Mouse (Mus musculus) gastrocnemius, postnatal 4 days (tissue): ENCODE data around the gene Dnajc14. TPM values are rescaled to one million over a fixed set of nuclear protein-coding genes. Genes with fewer than 3 reads are reported as not detected.
A peak's percentile ranks its signal among the peaks of the same experiment; 100 is the strongest.

ENCODE experiments used
- DNase-seq, 2 experiments: peaks; one replicate each; pipeline ENCODE4 v3.0.0; 2021 to 2022; ENCODE audit warnings: low spot score in 2 of 2, mixed read lengths in 2 of 2
- long read RNA-seq, 2 experiments: library from polyadenylated mRNA; stranded (forward); transcript quantifications; one replicate each; pipeline ENCODE4 v2.0.0; 2021
- total RNA-seq, 2 experiments: library from RNA; stranded (reverse); gene quantifications; 2 replicates each; pipeline ENCODE4 v1.2.3; 2021

Gene Dnajc14
- 10 to 100 TPM; 48.6 to 50.7 TPM for total RNA-seq
- long read RNA-seq, experiment 1, full-length matches to known transcripts = 69 of 73 reads
- long read RNA-seq, experiment 1, partial matches to known transcripts = 2 of 73 reads
- long read RNA-seq, experiment 1, other reads (novel, unspliced or antisense) = 2 of 73 reads
- long read RNA-seq, experiment 2, full-length matches to known transcripts = 100 of 117 reads
- long read RNA-seq, experiment 2, partial matches to known transcripts = 8 of 117 reads
- long read RNA-seq, experiment 2, other reads (novel, unspliced or antisense) = 9 of 117 reads

- peak in 1 of 2 experiments; percentile 59 for DNase-seq
These were observed at the start of gene Dnajc14 for GRCm38 (mm10) chr10:128803771-128804270. Gene Dnajc14 (plus strand): TSS chr10:128804062.

- DNase-seq = no peak
These were observed 31.0 kb upstream of the Dnajc14 start for GRCm38 (mm10) chr10:128772895-128773294.

- no peak for DNase-seq
These were observed 30.2 kb upstream of the Dnajc14 start for GRCm38 (mm10) chr10:128773685-128774084.

GRCm38 (mm10) chr10:128778441-128778840 is 25.4 kb upstream of the Dnajc14 start:
- no peak for DNase-seq

- DNase-seq = peak; percentile 46 to 83
These were observed 24.7 kb upstream of the Dnajc14 start for GRCm38 (mm10) chr10:128779011-128779795.

- DNase-seq = no peak
These were observed 23.7 kb upstream of the Dnajc14 start for GRCm38 (mm10) chr10:128780200-128780599.

- DNase-seq = no peak
These were observed 13.3 kb upstream of the Dnajc14 start, which contains the start of gene Mmp19 for GRCm38 (mm10) chr10:128790398-128791124. Gene Mmp19 (plus strand): TSS chr10:128790910.

- DNase-seq = no peak
These were observed 11.8 kb upstream of the Dnajc14 start for GRCm38 (mm10) chr10:128792041-128792440.

GRCm38 (mm10) chr10:128793258-128793657 is 10.6 kb upstream of the Dnajc14 start:
- no peak for DNase-seq

- DNase-seq = no peak
These were observed 9.5 kb upstream of the Dnajc14 start for GRCm38 (mm10) chr10:128794391-128794790.

GRCm38 (mm10) chr10:128795581-128795980 is 8.3 kb upstream of the Dnajc14 start:
- DNase-seq = no peak

- DNase-seq = no peak
These were observed 5.2 kb upstream of the Dnajc14 start for GRCm38 (mm10) chr10:128798676-128799075.

GRCm38 (mm10) chr10:128801981-128802495 is 1.8 kb upstream of the Dnajc14 start:
- no peak for DNase-seq

GRCm38 (mm10) chr10:128802956-128803355 is 906 bp upstream of the Dnajc14 start:
- no peak for DNase-seq

GRCm38 (mm10) chr10:128803361-128803760 is 501 bp upstream of the Dnajc14 start:
- DNase-seq = no peak

- peak; percentile 55 to 81 for DNase-seq
These were observed 619 bp downstream of the Dnajc14 start, which contains the start of gene Tmem198b for GRCm38 (mm10) chr10:128804271-128805091. Gene Tmem198b (minus strand): TSS chr10:128804370.

- DNase-seq = peak; percentile 93 to 97
These were observed 1.5 kb downstream of the Dnajc14 start for GRCm38 (mm10) chr10:128805092-128806000.

- DNase-seq = no peak
These were observed 2.2 kb downstream of the Dnajc14 start for GRCm38 (mm10) chr10:128806086-128806485.

GRCm38 (mm10) chr10:128807018-128807417 is 3.2 kb downstream of the Dnajc14 start:
- no peak for DNase-seq
